Mouse (Mus musculus) cerebellum, postnatal 36 days (tissue): Measurements from ENCODE around the gene Gm13539.
"Not testable (repeated sequence)": the region's sequence is repeated elsewhere in the genome, so short reads cannot be mapped to it uniquely, and the experiment has no call there.

ENCODE experiments used
- DNase-seq, 2 experiments: peaks; one replicate each; pipeline ENCODE4 v3.0.0; 2021 to 2022; ENCODE audit warnings: mixed read lengths in 2 of 2

Gm13539 gene

GRCm38 (mm10) chr2:25781957-25782356 is at the start of gene Gm13539:
TSS of gene Gm13539 (plus strand) at chr2:25782257.
- no peak for DNase-seq

GRCm38 (mm10) chr2:25733199-25733930 is 48.7 kb upstream of the Gm13539 start:
- no peak for DNase-seq

GRCm38 (mm10) chr2:25736709-25737108 is 45.3 kb upstream of the Gm13539 start, which contains the start of gene Obp2b:
TSS of gene Obp2b (plus strand) at chr2:25737009.
- not testable (repeated sequence) for DNase-seq

- no peak for DNase-seq
These were observed 40.4 kb upstream of the Gm13539 start for GRCm38 (mm10) chr2:25741671-25742070.

GRCm38 (mm10) chr2:25754201-25754600 is 27.9 kb upstream of the Gm13539 start:
- no peak for DNase-seq

GRCm38 (mm10) chr2:25758064-25758625 is 23.9 kb upstream of the Gm13539 start:
- no peak for DNase-seq

GRCm38 (mm10) chr2:25765269-25765668 is 16.8 kb upstream of the Gm13539 start, which contains the start of gene Lcn3:
TSS of gene Lcn3 (plus strand) at chr2:25765569.
- no peak for DNase-seq

- DNase-seq = no peak
These were observed 14.3 kb upstream of the Gm13539 start for GRCm38 (mm10) chr2:25767764-25768163.

- DNase-seq = peak; percentile 15 to 23
These were observed 8.6 kb upstream of the Gm13539 start for GRCm38 (mm10) chr2:25773507-25773906.

- DNase-seq = no peak
These were observed 7.4 kb upstream of the Gm13539 start for GRCm38 (mm10) chr2:25774640-25775039.

GRCm38 (mm10) chr2:25775991-25776390 is 6.1 kb upstream of the Gm13539 start:
- no peak for DNase-seq

GRCm38 (mm10) chr2:25776717-25777116 is 5.3 kb upstream of the Gm13539 start, which contains the start of gene Lcn11:
TSS of gene Lcn11 (plus strand) at chr2:25777017.
- no peak for DNase-seq

- DNase-seq = no peak
These were observed 3.0 kb upstream of the Gm13539 start for GRCm38 (mm10) chr2:25779076-25779475.

- DNase-seq = peak; percentile 34 to 49
These were observed 1.1 kb upstream of the Gm13539 start for GRCm38 (mm10) chr2:25780921-25781320.

- DNase-seq = no peak
These were observed 3.7 kb downstream of the Gm13539 start for GRCm38 (mm10) chr2:25785573-25786322.

- DNase-seq = no peak
These were observed 7.0 kb downstream of the Gm13539 start for GRCm38 (mm10) chr2:25789092-25789491.

- no peak for DNase-seq
These were observed 15.6 kb downstream of the Gm13539 start for GRCm38 (mm10) chr2:25797635-25798034.

- DNase-seq = no peak
These were observed 16.0 kb downstream of the Gm13539 start for GRCm38 (mm10) chr2:25798065-25798464.

GRCm38 (mm10) chr2:25811711-25812110 is 29.7 kb downstream of the Gm13539 start:
- no peak for DNase-seq

- no peak for DNase-seq
These were observed 31.3 kb downstream of the Gm13539 start for GRCm38 (mm10) chr2:25813364-25813763.

GRCm38 (mm10) chr2:25815748-25816147 is 33.7 kb downstream of the Gm13539 start, which contains the start of gene Glt6d1:
TSS of gene Glt6d1 (minus strand) at chr2:25815848.
- not testable (repeated sequence) for DNase-seq

- DNase-seq = no peak
These were observed 40.7 kb downstream of the Gm13539 start, which contains the start of gene Lcn9 for GRCm38 (mm10) chr2:25822806-25823205. TSS of gene Lcn9 (plus strand) at chr2:25823153.

- DNase-seq = no peak
These were observed 42.7 kb downstream of the Gm13539 start for GRCm38 (mm10) chr2:25824751-25825150.
